10 mouse cellular contexts compared by ENCODE assay signal in genomic region chr12:35008340-35009137, GRCm38 (mm10). TPM values are rescaled to one million over a fixed set of nuclear protein-coding genes. Genes with fewer than 3 reads are reported as not detected.
DNase-seq lines count a peak whose midpoint lies in the region; ATAC-seq lines count a peak whose summit lies in the region.
"Had no signal": no experiment of that assay in that cellular context is flagged by ENCODE, and none has a peak within 500 bp of the region (broad histone marks: within the 10 kb centered on the region; RNA-seq: fewer than 3 reads in every experiment).

No protein-coding gene starts in this region.

- H3K4me1 ChIP-seq in embryonic facial prominence, embryonic 10.5 days, result peaks cover 12% of the 10 kb centered on the region
- peaks cover 8% of the 10 kb centered on the region for H3K4me1 ChIP-seq in forebrain, embryonic 16.5 days (replicated peaks; ENCODE audit: control insufficient read depth, insufficient read depth, low read length)
- H3K4me1 ChIP-seq in neural tube, embryonic 14.5 days (ENCODE audit: control insufficient read depth, insufficient read depth, low read length), result peaks cover 4% of the 10 kb centered on the region; the same call in 1 of the 2 replicates
- H3K4me1 ChIP-seq: lung, embryonic 15.5 days had no signal

- H3K4me3 ChIP-seq in embryonic facial prominence, embryonic 10.5 days, result no peak overlapping the region
- H3K4me3 ChIP-seq in forebrain, embryonic 16.5 days (replicated peaks; ENCODE audit: low read length), result no peak overlapping the region
- no peak overlapping the region for H3K4me3 ChIP-seq in neural tube, embryonic 14.5 days (ENCODE audit: low read depth, low read length)
- H3K4me3 ChIP-seq: lung, embryonic 15.5 days had no signal

- no peak overlapping the region for H3K9ac ChIP-seq in forebrain, embryonic 16.5 days (replicated peaks; ENCODE audit: low read depth, low read length)
- no peak overlapping the region for H3K9ac ChIP-seq in neural tube, embryonic 14.5 days (replicated peaks; ENCODE audit: low read depth, low read length)
- H3K9ac ChIP-seq: lung, embryonic 15.5 days had no signal

- H3K36me3 ChIP-seq in embryonic facial prominence, embryonic 10.5 days (replicated peaks), result no peaks in the 10 kb centered on the region
- H3K36me3 ChIP-seq in forebrain, embryonic 16.5 days (ENCODE audit: control insufficient read depth, insufficient read depth), result no peaks in the 10 kb centered on the region
- H3K36me3 ChIP-seq in neural tube, embryonic 14.5 days (ENCODE audit: control insufficient read depth, insufficient read depth, low read length), result no peaks in the 10 kb centered on the region
- H3K36me3 ChIP-seq: lung, embryonic 15.5 days had no signal

- peak overlapping the region; percentile 23 for H3K4me2 ChIP-seq in forebrain, embryonic 16.5 days (ENCODE audit: low read length)
- no peak overlapping the region for H3K4me2 ChIP-seq in neural tube, embryonic 14.5 days (ENCODE audit: low read depth, low read length)
- H3K4me2 ChIP-seq: lung, embryonic 15.5 days had no signal

- no peaks in the 10 kb centered on the region for H3K9me3 ChIP-seq in embryonic facial prominence, embryonic 10.5 days
- no peaks in the 10 kb centered on the region for H3K9me3 ChIP-seq in forebrain, embryonic 16.5 days (ENCODE audit: control insufficient read depth, low read length)
- H3K9me3 ChIP-seq in neural tube, embryonic 14.5 days (ENCODE audit: control insufficient read depth, low read length), result no peaks in the 10 kb centered on the region
- H3K9me3 ChIP-seq: lung, embryonic 15.5 days had no signal

- no peak overlapping the region for H3K27ac ChIP-seq in embryonic facial prominence, embryonic 10.5 days (replicated peaks)
- H3K27ac ChIP-seq in forebrain, embryonic 16.5 days (ENCODE audit: low read length), result peak overlapping the region; percentile 77
- H3K27ac ChIP-seq in neural tube, embryonic 14.5 days (ENCODE audit: low read depth, low read length), result 0 out of 2 replicates have a peak overlapping the region, but pooled peaks have one; percentile 8
- H3K27ac ChIP-seq: lung, embryonic 15.5 days had no signal

- no peaks in the 10 kb centered on the region for H3K27me3 ChIP-seq in embryonic facial prominence, embryonic 10.5 days (replicated peaks; ENCODE audit: low read depth, poor library complexity, severe bottlenecking)
- no peaks in the 10 kb centered on the region for H3K27me3 ChIP-seq in forebrain, embryonic 16.5 days (replicated peaks; ENCODE audit: control insufficient read depth, insufficient read depth, low read length)
- H3K27me3 ChIP-seq in neural tube, embryonic 14.5 days (ENCODE audit: control insufficient read depth, insufficient read depth, low read length), result no peaks in the 10 kb centered on the region
- H3K27me3 ChIP-seq: lung, embryonic 15.5 days had no signal

- peak; percentile 15 for DNase-seq in embryonic facial prominence, embryonic 10.5 days (ENCODE audit: low spot score)
- DNase-seq in layer of hippocampus, adult 9-11 months, result peak; percentile 60
- no peak for DNase-seq in lung, postnatal 14 days
- DNase-seq in cerebellum, adult 9-11 months, result no peak
- no peak for DNase-seq in cerebellum, adult 11-12 months
- DNase-seq: spleen, adult 18-20 months had no signal

- peak; percentile 96 for ATAC-seq in forebrain, embryonic 16.5 days
- ATAC-seq in neural tube, embryonic 14.5 days (ENCODE audit: low read depth), result peak; percentile 88
- ATAC-seq: Patski had no signal

- 71% methylated on average over 11 of the region's 11 CpGs for WGBS in embryonic facial prominence, embryonic 10.5 days
- 12% methylated on average over 11 of the region's 11 CpGs for WGBS in forebrain, embryonic 16.5 days
- 42% methylated on average over 11 of the region's 11 CpGs for WGBS in neural tube, embryonic 14.5 days

RNA-seq across cellular contexts. Expression of gene Prps1l1, which starts 24.0 kb away (rescaled TPM):
- 0.11 TPM in 1 of 2 replicates, not detected in the other for polyA plus RNA-seq in embryonic facial prominence, embryonic 10.5 days (2016; fragmentation: Nextera tagmentation; extraction: Ambion mirVana)
- not detected in 2 replicates for polyA plus RNA-seq in forebrain, embryonic 16.5 days (2015; fragmentation: Nextera tagmentation; extraction: Ambion mirVana)
- polyA plus RNA-seq in neural tube, embryonic 14.5 days (2014; fragmentation: Nextera tagmentation; extraction: Ambion mirVana), result not detected in 2 replicates
- polyA plus RNA-seq: lung, embryonic 15.5 days; Patski had no signal

RNA-seq across cellular contexts. Expression of gene Snx13, which starts 38.4 kb away (rescaled TPM):
- polyA plus RNA-seq in embryonic facial prominence, embryonic 10.5 days (2016; fragmentation: Nextera tagmentation; extraction: Ambion mirVana), result 14.9 and 16.1 TPM in 2 replicates
- polyA plus RNA-seq in forebrain, embryonic 16.5 days (2015; fragmentation: Nextera tagmentation; extraction: Ambion mirVana), result 32.1 and 35.6 TPM in 2 replicates
- polyA plus RNA-seq in neural tube, embryonic 14.5 days (2014; fragmentation: Nextera tagmentation; extraction: Ambion mirVana), result 32.2 and 35.2 TPM in 2 replicates

Comparison
In these comparisons a context has a peak if more than half of its experiments do, and no peak if none do; other contexts are left out.
1. DNase-seq: peak in embryonic facial prominence, embryonic 10.5 days (single experiment) and layer of hippocampus, adult 9-11 months (single experiment); none in lung, postnatal 14 days (single experiment), cerebellum, adult 9-11 months (single experiment) and cerebellum, adult 11-12 months (single experiment).